Mouse (Mus musculus): ENCODE results near the gene Cdh13. TPM values are rescaled to one million over a fixed set of nuclear protein-coding genes. Genes with fewer than 3 reads are reported as not detected.

The Cdh13 gene
- polyA plus RNA-seq, 1 experiment from 2014 or later, result 37.1 TPM

DNA sequence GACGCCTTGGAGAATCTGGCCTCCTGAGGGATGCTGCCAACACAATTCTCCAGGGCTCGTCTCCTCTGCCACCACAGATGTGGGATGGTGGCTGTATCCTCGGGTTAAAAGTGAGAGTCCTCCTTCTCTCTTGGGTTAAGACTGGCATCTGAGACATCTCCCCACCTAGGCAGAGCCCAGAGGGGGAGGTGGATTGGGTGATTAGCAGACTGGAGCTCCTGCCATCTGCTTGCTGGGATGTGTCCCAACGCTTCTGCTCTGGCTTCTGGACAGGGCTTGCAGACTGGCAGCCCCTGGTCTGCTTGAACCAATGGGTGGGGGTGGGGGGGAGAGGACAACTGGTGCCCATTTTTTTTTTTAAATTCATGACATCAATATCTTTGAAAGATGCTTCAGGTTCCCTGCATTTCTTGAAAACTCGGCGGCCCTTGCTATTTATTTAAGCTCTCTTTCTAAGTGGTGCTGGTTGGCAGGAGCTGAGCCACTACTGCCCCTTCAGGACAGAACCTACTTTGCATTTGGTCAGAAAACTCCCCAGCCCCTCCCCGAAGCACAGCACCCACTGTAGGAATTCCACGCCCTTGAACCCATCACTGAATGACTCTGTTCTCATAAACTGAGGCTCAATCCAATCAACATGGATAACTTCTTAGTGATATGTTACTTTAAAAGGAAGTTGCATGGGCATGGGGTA is 4.9 kb downstream of the Cdh13 start:
- Histone ChIP-seq H3K9me3 (replicated peaks; ENCODE audit: control insufficient read depth, low read length) (no peaks in the 10 kb centered on the region), H3K4me3 (ENCODE audit: low read depth, low read length) (no peak overlapping the region), H3K36me3 (ENCODE audit: control insufficient read depth, insufficient read depth, low read length) (no peaks in the 10 kb centered on the region), H3K27ac (ENCODE audit: low read depth, low read length) (no peak overlapping the region), H3K4me1 (ENCODE audit: control insufficient read depth, insufficient read depth, low read length) (peaks cover 55% of the 10 kb centered on the region), H3K9ac (ENCODE audit: low read depth, low read length) (no peak overlapping the region), H3K27me3 (ENCODE audit: control insufficient read depth, insufficient read depth, low read length) (peaks cover 6% of the 10 kb centered on the region; the same call in 1 of the 2 replicates), H3K4me2 (no peak overlapping the region)
- 55% methylated on average over 8 of the region's 8 CpGs for WGBS (ENCODE audit: insufficient replicate concordance)
- ATAC-seq (replicated peaks; ENCODE audit: insufficient number of reproducible peaks, low FRiP score, low TSS enrichment), result no peak

DNA sequence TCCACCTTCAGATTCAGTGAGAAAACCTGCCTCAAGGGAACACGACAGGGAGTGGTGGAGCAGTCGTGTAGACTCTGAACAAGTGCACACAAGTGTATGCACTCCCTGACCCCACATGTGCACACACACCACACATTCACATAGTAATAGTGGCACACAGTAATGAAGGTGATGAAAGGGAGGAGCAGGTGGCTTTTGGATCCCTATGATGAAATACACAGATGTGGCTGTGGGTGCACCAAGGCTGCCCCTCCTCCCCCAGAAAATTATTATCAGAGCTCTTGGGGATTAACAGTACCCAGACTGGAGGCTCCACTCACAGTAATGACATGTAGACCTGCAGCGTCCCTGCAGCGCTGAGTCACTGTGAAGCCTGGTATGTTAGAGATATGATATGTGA is 5.6 kb downstream of the Cdh13 start:
- no peak overlapping the region for H3K9ac ChIP-seq (ENCODE audit: low read depth, low read length)
- no peak overlapping the region for H3K27ac ChIP-seq (ENCODE audit: low read depth, low read length)
- no peak for ATAC-seq (replicated peaks; ENCODE audit: insufficient number of reproducible peaks, low FRiP score, low TSS enrichment)
- no peak overlapping the region for H3K4me3 ChIP-seq (ENCODE audit: low read depth, low read length)
- peaks cover 55% of the 10 kb centered on the region for H3K4me1 ChIP-seq (ENCODE audit: control insufficient read depth, insufficient read depth, low read length)
- WGBS (ENCODE audit: insufficient replicate concordance), result 64% methylated on average over 4 of the region's 4 CpGs
- H3K36me3 ChIP-seq (ENCODE audit: control insufficient read depth, insufficient read depth, low read length), result no peaks in the 10 kb centered on the region
- H3K4me2 ChIP-seq, result no peak overlapping the region
- H3K27me3 ChIP-seq (ENCODE audit: control insufficient read depth, insufficient read depth, low read length), result peaks cover 6% of the 10 kb centered on the region; the same call in 1 of the 2 replicates
- H3K9me3 ChIP-seq (replicated peaks; ENCODE audit: control insufficient read depth, low read length), result no peaks in the 10 kb centered on the region

GRCm38 (mm10) chr8:118289525-118289924 is 6.0 kb downstream of the Cdh13 start:
- peaks cover 6% of the 10 kb centered on the region; the same call in 1 of the 2 replicates for H3K27me3 ChIP-seq (ENCODE audit: control insufficient read depth, insufficient read depth, low read length)
- 69% methylated on average over 7 of the region's 7 CpGs for WGBS (ENCODE audit: insufficient replicate concordance)
- H3K4me3 ChIP-seq (ENCODE audit: low read depth, low read length), result no peak overlapping the region
- no peak overlapping the region for H3K9ac ChIP-seq (ENCODE audit: low read depth, low read length)
- no peak overlapping the region for H3K4me2 ChIP-seq
- peaks cover 55% of the 10 kb centered on the region for H3K4me1 ChIP-seq (ENCODE audit: control insufficient read depth, insufficient read depth, low read length)
- no peak for ATAC-seq (replicated peaks; ENCODE audit: insufficient number of reproducible peaks, low FRiP score, low TSS enrichment)
- no peak overlapping the region for H3K27ac ChIP-seq (ENCODE audit: low read depth, low read length)
- H3K36me3 ChIP-seq (ENCODE audit: control insufficient read depth, insufficient read depth, low read length), result no peaks in the 10 kb centered on the region
- no peaks in the 10 kb centered on the region for H3K9me3 ChIP-seq (replicated peaks; ENCODE audit: control insufficient read depth, low read length)

- Histone ChIP-seq H3K36me3 (ENCODE audit: control insufficient read depth, insufficient read depth, low read length) (no peaks in the 10 kb centered on the region), H3K9me3 (replicated peaks; ENCODE audit: control insufficient read depth, low read length) (no peaks in the 10 kb centered on the region), H3K4me2 (no peak overlapping the region), H3K27ac (ENCODE audit: low read depth, low read length) (no peak overlapping the region), H3K4me3 (ENCODE audit: low read depth, low read length) (no peak overlapping the region), H3K27me3 (ENCODE audit: control insufficient read depth, insufficient read depth, low read length) (peaks cover 3% of the 10 kb centered on the region; the same call in 1 of the 2 replicates), H3K4me1 (ENCODE audit: control insufficient read depth, insufficient read depth, low read length) (peaks cover 49% of the 10 kb centered on the region), H3K9ac (ENCODE audit: low read depth, low read length) (no peak overlapping the region)
- 67% methylated on average over 6 of the region's 6 CpGs for WGBS (ENCODE audit: insufficient replicate concordance)
- no peak for ATAC-seq (replicated peaks; ENCODE audit: insufficient number of reproducible peaks, low FRiP score, low TSS enrichment)
Observed at GRCm38 (mm10) chr8:118290266-118290665, 6.7 kb downstream of the Cdh13 start.

DNA sequence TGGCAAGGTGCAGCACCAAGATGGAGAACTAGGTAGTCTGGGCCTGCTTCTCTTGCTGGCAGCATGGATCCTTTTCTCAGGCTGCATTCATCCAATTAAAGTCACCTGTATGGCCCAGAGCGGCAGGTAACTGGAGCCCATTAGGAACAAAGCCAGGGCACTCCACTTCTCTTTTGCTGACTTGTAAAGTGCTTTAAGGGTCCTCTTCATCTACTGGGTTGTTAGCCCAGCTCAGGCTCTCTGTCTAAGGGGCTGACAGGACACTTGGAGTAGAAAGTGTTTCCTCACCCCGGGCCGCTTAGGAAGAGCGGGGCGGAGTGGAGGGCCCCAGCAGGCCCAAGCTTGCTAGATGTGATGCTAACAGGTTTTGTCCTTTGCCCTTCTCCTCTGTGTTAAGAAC is 12.9 kb downstream of the Cdh13 start:
- Histone ChIP-seq H3K4me2 (no peak overlapping the region), H3K27ac (ENCODE audit: low read depth, low read length) (no peak overlapping the region), H3K9ac (ENCODE audit: low read depth, low read length) (no peak overlapping the region), H3K4me3 (ENCODE audit: low read depth, low read length) (no peak overlapping the region), H3K9me3 (replicated peaks; ENCODE audit: control insufficient read depth, low read length) (no peaks in the 10 kb centered on the region), H3K27me3 (ENCODE audit: control insufficient read depth, insufficient read depth, low read length) (0 out of 2 replicates have a peak, but pooled peaks cover 5% of the 10 kb centered on the region), H3K4me1 (ENCODE audit: control insufficient read depth, insufficient read depth, low read length) (no peaks in the 10 kb centered on the region), H3K36me3 (ENCODE audit: control insufficient read depth, insufficient read depth, low read length) (no peaks in the 10 kb centered on the region)
- WGBS (ENCODE audit: insufficient replicate concordance), result 65% methylated on average over 5 of the region's 5 CpGs
- ATAC-seq (replicated peaks; ENCODE audit: insufficient number of reproducible peaks, low FRiP score, low TSS enrichment), result no peak

- no peak for ATAC-seq (replicated peaks; ENCODE audit: insufficient number of reproducible peaks, low FRiP score, low TSS enrichment)
- no peak overlapping the region for H3K4me3 ChIP-seq (ENCODE audit: low read depth, low read length)
- H3K4me2 ChIP-seq, result no peak overlapping the region
- H3K36me3 ChIP-seq (ENCODE audit: control insufficient read depth, insufficient read depth, low read length), result no peaks in the 10 kb centered on the region
- H3K4me1 ChIP-seq (ENCODE audit: control insufficient read depth, insufficient read depth, low read length), result no peaks in the 10 kb centered on the region
- H3K9ac ChIP-seq (ENCODE audit: low read depth, low read length), result no peak overlapping the region
- WGBS (ENCODE audit: insufficient replicate concordance), result 64% methylated on average over 10 of the region's 10 CpGs
- no peaks in the 10 kb centered on the region for H3K9me3 ChIP-seq (replicated peaks; ENCODE audit: control insufficient read depth, low read length)
- no peak overlapping the region for H3K27ac ChIP-seq (ENCODE audit: low read depth, low read length)
- H3K27me3 ChIP-seq (ENCODE audit: control insufficient read depth, insufficient read depth, low read length), result no peaks in the 10 kb centered on the region; the same call in 1 of the 2 replicates
Observed at GRCm38 (mm10) chr8:118306957-118307356, 23.4 kb downstream of the Cdh13 start.

GRCm38 (mm10) chr8:118309106-118309505 is 25.6 kb downstream of the Cdh13 start:
- WGBS (ENCODE audit: insufficient replicate concordance), result 56% methylated on average over 3 of the region's 3 CpGs

GRCm38 (mm10) chr8:118313426-118314187 is 30.1 kb downstream of the Cdh13 start:
- Histone ChIP-seq H3K36me3 (ENCODE audit: control insufficient read depth, insufficient read depth, low read length) (no peaks in the 10 kb centered on the region), H3K4me2 (no peak overlapping the region), H3K27ac (ENCODE audit: low read depth, low read length) (no peak overlapping the region), H3K4me3 (ENCODE audit: low read depth, low read length) (no peak overlapping the region), H3K27me3 (ENCODE audit: control insufficient read depth, insufficient read depth, low read length) (peaks cover 10% of the 10 kb centered on the region), H3K9me3 (replicated peaks; ENCODE audit: control insufficient read depth, low read length) (no peaks in the 10 kb centered on the region), H3K9ac (ENCODE audit: low read depth, low read length) (no peak overlapping the region), H3K4me1 (ENCODE audit: control insufficient read depth, insufficient read depth, low read length) (0 out of 2 replicates have a peak, but pooled peaks cover 4% of the 10 kb centered on the region)
- ATAC-seq (replicated peaks; ENCODE audit: insufficient number of reproducible peaks, low FRiP score, low TSS enrichment), result no peak
- 87% methylated on average over 17 of the region's 17 CpGs for WGBS (ENCODE audit: insufficient replicate concordance)

More at GRCm38 (mm10) chr8:118309106-118309505, 25.6 kb downstream of the Cdh13 start:
- H3K4me1 ChIP-seq (ENCODE audit: control insufficient read depth, insufficient read depth, low read length), result no peaks in the 10 kb centered on the region
- no peak for ATAC-seq (replicated peaks; ENCODE audit: insufficient number of reproducible peaks, low FRiP score, low TSS enrichment)
- no peaks in the 10 kb centered on the region for H3K9me3 ChIP-seq (replicated peaks; ENCODE audit: control insufficient read depth, low read length)
- H3K36me3 ChIP-seq (ENCODE audit: control insufficient read depth, insufficient read depth, low read length), result no peaks in the 10 kb centered on the region
- no peak overlapping the region for H3K27ac ChIP-seq (ENCODE audit: low read depth, low read length)
- peaks cover 4% of the 10 kb centered on the region; the same call in 1 of the 2 replicates for H3K27me3 ChIP-seq (ENCODE audit: control insufficient read depth, insufficient read depth, low read length)
- H3K9ac ChIP-seq (ENCODE audit: low read depth, low read length), result no peak overlapping the region
- H3K4me3 ChIP-seq (ENCODE audit: low read depth, low read length), result no peak overlapping the region
- no peak overlapping the region for H3K4me2 ChIP-seq
